Mouse (Mus musculus) megakaryocyte progenitor cell, adult 5-6 weeks (primary cell): ENCODE results near the gene Srprb. TPM values are rescaled to one million over a fixed set of nuclear protein-coding genes. Genes with fewer than 3 reads are reported as not detected.
A peak's percentile ranks its signal among the peaks of the same experiment; 100 is the strongest.

Experiments used
- ATAC-seq: replicated peaks from 2 replicates; pipeline ENCODE4 v1.8.0; 2016; ENCODE audit warnings: mild to moderate bottlenecking, moderate TSS enrichment, inconsistent platforms; ENCODE audit not compliant: poor library complexity
- total RNA-seq, 2 experiments: library from RNA; stranded (forward) in 1 of 2; stranded (reverse) in 1 of 2; fragments of 157-497, 149-512 nt in 1 of 2; fragments of 200-1000 nt in 1 of 2; gene quantifications; 2 replicates each; pipeline versions ENCODE4 v1.2.3 to v1.2.4; 2015 to 2017

Gene Srprb
- 21.2 and 25.4 TPM in 2 replicates for total RNA-seq (2015)
- 19.3 and 23.8 TPM in 2 replicates for total RNA-seq (2017)

DNA sequence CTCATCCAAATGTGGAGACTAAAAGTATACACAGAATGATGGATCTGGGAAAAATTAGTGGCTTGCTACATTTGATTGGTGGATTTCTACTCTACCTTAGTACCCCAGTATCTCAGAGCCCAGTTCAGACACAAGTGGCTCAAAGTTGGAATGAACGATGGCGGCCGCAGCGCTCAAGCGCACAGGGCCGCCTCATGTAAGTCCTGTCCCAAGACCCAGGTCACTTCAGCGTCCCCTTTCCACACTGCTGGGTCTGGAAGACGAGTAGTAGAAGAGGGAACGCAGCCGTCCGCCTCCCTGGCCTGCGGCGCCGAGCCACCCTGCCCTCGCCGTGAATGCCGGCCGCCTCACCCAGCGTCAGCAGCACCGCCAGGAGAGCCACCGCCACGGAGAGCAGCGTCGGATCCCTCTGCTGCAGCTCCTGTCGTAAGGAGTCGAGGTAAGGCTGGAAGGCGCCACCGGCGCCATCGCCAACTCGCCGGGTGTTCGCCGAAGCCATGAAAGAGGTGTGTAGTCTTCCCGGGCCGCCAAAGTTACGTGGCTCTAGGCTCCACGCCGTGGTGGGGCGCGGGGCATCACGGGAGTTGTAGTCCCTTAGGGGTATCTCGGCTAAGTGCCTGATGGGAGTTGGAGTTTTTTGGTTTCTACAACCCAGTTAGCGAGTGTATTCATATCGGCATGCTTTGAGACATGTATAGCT, at the start of gene Srprb:
Srprb (minus strand) TSS at position 577 of the 700 bp plus-strand sequence.
- peak; percentile 100 for ATAC-seq

DNA sequence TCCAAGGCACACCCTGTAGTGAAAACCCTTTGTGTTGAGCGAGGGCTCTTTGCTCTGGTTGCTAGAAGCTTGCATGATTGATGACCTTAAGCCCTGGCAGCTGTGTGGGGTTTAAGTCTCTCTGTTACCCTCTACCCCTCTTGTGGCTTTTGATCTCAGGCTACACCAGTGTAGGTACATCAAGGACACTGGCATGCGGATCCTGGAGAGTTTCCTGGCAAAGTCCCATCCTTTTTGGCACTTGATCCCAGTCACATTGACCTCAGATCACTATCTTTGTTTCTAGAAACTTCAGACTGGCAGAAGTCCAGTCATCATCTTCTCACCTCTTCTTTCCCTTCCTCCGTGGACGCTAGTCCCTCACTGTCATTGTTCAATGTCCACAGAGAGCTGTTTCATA, 46.7 kb upstream of the Srprb start:
- ATAC-seq: no peak

DNA sequence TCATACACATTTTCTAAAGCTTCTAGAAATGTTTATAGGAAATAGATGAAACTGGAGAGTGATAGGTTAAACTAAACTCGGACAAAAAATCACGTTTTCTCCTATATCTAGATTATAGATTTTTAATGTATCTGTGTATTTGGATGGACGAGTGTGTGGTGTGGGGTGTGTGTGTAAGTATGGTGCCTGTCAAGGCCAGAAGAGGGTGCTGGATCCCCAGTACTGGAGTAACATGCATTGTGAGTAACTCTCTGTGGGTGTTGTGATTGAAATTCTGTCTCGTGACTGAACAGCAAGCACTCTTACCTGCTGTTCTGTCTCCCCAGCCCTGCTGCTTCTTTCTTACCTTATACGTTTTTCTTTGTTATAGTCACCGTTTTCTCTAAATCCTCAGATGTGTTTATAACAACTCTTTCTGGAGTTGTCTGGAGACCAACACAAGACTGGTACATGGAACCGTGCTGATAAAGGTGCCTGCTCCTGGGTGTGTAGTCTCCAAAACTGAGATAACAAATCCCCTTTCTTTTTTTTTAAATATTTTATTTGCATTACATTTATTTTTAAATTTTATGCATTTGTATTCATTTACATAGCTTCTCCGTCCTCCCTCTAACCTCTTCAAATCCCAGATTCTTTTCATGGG, 44.7 kb upstream of the Srprb start:
- peak; percentile 91 for ATAC-seq

DNA sequence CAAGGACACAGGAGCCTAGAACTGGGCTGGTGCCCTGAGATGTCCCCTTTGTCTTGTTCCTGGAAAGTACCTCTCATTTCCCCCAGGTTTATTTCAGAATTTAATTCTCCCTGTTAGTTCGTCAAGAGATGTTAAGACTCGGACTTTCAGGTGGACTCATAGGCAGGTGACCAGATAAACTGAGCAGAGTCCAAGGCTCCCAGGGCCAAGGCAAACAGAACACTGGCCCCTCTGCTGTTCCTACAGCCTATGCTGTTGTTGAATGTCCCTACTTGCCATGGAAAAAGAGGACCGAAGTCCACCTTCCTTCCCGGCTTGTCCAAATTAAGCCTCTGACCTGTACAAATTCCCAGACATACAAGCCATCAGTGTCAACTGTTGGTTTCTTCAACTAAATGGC, 41.7 kb upstream of the Srprb start:
- ATAC-seq: no peak

DNA sequence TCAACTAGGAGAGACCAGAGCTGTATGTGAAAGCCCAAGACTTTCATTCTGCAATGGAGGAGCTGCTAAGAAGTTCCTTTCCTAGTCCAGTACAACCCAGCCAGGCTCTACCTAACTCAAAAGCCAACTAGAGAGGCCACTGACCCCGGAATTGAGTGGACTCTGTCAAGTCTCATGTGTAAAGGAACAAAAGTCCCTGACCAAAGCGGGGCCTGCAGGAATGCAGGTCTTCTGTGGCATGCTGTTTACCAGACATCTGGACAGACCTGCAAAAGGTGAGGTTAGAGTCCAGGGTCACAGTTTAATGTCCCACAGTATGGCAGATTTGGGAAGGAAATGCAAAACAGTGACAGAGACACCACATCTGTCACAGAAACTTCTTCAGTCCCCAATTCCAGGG, 39.3 kb upstream of the Srprb start:
- ATAC-seq: no peak

DNA sequence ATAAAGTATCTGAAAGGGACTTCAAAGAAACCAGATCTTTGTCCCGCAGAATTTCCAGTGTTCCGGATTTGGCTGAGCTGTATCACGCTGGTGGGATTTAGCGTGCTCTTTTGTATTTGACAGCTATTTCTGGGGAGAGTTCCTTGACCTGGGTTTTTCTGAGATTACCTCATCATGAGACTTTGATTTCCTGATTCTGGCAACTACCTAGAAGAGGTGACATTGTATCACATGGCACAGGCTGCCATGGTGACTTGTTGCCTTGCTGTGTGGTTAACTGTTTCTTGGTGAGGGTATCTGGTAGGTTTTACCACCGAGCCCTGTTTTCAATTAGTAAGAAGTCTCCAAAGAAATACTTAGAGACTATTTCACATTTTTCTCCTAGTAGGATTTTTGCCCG, 37.5 kb upstream of the Srprb start:
- no peak for ATAC-seq

DNA sequence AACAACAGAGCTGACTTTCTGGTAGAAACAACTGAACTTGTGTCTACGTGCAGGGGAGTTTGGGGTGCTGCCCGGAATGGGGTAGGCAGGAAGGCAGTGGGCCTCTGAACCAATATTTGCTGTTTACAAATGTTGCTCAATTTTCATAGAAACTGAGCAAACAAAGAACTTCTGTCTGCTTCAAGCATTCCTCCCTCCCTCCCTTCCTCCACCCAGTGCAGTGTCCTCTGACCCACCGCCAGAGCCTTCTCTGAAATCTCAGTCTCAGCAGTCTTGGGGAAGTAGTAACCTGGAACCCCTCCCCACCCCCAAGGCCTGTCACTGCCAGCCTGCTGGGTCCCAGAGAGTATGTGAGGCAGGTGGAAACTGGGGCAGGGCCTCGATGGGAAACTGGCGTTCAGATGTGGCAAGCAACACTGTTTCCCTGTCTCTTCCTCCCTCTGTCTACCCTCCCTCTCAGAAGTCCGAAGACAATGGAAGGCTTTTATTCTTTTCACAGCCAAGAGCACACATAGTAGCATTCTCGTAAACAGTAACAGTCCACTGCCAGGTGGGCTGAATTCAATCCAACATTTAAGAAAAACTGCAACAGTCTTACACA, 32.7 kb upstream of the Srprb start:
- ATAC-seq: no peak

DNA sequence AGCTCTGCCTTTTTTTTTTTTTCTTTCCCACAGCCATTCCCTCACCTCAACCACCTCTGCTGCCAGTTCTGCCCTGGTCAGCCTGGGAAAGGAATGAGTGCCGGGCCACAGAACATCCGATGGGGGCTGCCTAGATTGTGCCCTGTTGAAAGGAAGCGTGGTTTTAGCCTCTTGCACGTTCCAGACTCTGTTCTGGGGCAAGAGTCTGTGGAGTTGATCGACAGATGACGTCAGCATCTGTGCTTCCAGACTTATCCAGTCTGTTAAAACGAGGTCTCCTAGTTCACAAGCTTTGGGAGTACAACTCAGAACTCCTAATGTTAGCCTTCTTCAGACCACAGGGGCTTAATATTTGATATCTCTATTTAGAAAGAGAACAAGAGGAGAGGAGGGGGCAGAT, 32.1 kb upstream of the Srprb start:
- ATAC-seq: no peak

DNA sequence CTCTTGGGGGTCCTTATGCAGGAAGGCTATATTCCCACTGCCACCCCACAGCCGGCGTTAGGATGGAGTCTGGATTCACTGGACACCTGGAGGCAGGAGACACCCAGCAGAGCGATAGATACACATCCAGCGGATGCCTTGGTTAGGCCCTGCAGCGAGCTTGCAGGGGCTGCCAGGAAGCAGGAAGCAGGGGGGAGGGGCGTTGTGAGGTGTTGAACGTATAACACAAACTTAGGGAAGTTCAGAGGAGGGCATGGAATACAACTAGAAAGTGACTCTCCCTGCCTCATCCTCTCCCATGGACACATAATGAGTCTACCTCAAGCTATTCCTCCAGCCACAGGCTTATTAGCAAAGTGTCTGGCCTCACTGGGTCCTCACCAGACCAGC, 31.1 kb upstream of the Srprb start:
- no peak for ATAC-seq

DNA sequence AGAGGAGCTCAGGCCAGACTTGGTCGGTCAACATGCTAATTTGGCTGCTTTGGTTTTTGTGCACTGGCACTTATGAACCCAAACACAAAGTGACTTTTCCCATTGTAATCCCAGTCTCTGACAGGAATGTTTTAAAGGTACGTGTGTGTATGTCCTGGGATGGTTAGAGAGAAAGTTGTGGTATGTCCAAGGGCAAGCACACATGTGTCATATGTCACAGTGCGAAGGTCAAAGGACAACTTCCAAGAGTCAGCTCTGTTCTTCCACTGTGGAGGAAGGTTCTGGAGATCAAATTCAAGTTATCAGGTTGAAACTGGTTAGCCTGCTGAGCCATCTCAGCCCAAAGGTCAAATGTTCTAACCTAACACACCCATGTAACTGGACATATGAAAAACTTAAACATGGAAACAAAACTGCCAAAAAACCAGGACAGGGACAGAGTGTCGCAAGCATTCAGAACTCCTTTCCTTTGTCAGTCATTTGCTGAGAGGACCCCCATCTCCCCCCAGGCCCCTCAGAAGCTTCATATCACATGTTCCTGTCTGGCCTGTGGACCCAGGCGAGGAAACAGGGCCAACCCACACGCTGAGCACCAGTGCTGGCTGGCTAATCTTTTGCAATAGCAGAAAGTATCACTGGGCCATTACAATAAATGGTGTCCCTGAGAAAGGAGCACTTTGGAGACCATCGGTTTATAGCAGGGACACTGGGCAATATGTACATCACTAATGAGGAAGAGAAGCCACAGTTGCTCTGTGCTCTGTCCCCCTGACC, 30.5 kb upstream of the Srprb start:
- no peak for ATAC-seq

DNA sequence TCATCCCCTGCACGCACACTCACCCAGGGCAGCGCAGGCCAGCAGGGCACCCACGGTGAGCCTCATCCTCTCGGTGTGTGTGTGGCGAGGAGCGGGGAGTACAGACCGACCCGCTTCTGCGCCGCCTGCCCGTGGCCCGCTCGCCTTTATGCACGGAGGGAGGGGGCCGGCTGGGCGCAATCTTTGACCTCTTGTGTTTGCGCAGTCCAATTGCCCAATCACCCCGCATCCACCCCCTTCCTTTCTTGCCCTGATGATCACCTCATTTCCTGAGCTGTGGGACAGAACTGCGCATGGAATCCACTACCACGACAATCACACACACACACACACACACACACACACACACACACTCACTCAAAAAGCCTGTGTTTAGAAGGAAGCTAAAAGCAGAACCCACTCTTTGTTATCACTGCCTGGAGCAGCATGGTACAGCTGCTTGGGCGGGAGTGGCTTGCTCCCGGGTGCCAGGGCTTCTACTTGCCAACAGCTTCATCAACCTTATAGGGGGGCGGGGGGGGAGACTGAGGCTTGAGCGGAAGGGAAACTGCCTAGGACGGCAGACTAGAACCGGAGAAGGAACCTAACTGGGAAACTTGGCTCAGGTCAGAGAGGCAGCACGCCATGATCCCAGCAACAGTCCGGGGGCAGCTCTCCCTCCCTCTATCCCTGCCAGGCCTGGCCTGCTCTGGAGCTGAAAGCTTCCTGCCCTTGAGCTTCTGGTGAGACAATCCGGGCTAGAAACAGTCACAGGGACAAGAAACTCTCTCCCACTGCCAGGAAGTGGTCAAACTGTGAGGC, 28.4 kb upstream of the Srprb start, which contains the start of the genes Gm20425 and Trf:
Gm20425 (minus strand) TSS at position 157 of the 801 bp plus-strand sequence.
Trf (minus strand) TSS at position 294 of the 801 bp plus-strand sequence.
- peak; percentile 75 for ATAC-seq

DNA sequence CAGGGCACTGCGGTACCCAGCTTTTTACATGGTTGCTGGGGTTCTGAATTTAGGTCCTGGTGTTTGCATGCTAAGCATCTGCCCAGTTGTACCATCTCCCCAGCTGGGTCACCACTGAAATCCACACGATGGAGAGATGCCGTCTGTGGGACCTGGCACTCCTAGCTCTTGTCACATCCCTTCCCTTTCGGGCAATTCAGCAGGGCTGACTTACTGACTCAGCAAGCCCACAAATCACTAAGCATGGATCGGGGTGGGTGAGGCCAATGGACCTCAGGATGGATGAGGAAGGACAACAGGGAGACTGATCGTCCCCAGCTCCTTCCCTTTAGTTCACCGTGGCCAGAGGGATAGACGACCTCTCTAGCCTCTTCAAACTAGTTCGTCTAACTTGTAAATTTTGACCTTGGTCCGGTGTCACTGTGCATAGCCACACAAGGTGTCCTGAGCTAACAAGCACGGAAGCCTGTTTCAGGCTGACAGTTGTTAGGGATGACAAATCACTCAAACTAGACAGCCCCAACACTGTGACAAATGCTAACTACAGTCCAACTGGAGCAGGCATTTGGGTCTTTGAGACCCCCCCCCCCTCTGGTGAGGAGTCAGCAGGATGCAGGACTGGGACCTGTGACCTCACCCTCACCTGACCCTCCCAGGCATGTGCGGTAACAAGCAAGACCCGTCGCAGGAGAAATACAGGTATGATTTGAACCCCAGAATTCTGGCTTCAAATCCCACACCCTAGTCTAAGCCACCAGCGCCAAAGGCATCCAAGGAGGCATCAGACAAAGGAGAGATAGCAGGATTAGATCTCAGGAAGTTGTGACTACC, 27.3 kb upstream of the Srprb start:
- no peak for ATAC-seq

DNA sequence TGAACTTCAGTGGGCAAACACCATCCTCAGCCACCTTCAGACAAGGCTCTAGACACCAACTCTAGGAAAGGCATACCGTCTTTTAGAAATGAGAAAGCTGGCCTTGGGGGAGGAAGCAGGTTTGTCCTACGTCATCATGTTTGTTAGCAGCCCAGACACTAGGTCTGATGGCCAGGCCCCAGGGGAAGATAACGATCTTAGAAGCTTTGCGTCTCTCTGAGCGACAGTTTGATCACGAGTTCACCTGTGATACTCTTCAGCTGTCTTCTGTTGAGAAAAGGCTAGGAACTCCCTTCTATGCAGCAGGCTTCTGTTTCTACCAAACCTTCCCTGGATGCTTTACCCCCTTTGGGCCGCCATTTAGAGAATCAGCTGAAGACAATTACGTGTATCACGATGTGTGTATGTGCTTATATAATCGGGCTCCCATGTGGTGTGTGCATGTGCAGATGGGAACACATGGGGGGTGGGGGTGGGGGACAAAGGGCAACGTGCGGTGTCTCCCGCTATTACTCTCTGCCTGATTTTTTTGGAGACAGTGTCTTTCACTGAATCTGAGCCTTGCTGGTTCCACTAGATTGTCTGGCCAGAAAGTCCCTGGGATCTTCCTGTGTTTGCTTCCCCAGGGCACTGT, 26.6 kb upstream of the Srprb start:
- no peak for ATAC-seq

DNA sequence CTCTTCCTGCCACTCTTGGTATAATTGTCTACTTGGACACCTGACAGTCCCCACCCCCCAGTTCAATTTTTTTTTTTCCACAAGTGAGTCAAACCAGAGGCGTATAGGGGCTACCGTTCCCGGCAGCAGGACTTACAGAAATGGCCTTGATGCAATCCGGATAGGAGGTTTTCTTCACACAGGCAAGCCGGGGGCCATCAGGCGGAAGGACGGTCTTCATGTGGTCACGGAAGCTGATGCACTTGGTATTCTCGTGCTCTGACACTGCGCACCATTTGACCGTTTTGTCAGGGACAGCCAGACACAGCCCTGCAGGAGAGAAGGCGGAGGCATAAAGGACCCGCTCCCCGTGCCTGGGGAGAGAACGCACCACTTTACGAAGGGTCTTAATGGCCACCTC, 25.8 kb upstream of the Srprb start:
- no peak for ATAC-seq

DNA sequence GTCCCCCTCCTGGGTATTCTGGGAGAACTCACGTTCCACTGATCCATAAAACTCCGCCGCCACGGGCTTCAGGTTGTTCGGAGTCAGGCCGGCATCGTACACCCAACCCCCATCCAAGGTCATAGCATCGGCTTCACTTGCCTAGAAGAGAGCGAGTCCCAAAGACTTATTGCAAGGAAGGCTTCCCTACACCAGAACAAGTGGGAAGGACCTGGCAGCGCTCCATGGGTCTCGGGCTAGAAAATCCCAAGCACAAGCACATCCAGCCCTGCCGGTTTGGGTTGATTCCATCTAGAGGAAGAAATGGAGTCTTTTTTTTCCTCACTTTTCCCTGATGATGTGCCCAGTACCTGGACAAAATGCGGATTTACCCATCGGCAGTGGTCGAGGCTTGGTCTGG, 24.9 kb upstream of the Srprb start:
- ATAC-seq: no peak

DNA sequence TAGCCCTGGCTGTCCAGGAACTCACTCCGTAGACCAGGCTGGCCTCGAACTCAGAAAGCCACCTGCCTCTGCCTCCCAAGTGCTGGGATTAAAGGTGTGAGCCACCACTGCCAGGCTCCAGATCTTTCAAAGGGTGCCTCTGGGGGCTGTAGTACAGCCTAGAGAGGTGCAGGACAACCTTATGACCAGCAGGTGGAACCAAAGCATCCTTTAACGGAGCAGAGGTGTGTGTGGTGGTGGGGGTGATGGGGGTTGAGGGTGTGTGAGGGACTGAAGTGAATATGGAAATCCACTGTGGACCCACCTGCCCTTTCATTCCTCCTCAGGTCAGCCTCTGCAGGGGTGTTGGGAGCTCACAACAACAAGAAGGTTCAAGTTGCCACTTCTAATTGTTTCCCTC, 23.5 kb upstream of the Srprb start:
- peak; percentile 72 for ATAC-seq

DNA sequence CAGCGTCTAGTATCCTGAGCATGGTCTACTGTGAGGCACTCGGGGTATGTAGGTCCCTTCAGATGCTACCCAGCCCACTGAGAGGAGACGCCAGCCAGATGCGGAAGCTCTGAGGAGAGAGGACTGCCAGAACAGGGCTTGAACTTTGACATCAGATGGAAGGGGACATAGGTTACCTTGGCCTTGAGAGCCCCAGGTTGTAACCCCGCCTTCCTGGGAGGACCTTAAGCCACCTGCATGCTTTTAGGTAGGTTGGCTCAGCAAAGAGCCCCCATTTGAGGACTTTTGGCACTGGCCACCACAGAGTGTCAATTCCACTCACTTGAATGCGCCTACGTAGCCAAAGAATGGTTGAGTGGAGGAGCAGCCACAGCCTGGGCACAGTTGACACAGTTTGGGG, 22.8 kb upstream of the Srprb start:
- ATAC-seq: no peak

DNA sequence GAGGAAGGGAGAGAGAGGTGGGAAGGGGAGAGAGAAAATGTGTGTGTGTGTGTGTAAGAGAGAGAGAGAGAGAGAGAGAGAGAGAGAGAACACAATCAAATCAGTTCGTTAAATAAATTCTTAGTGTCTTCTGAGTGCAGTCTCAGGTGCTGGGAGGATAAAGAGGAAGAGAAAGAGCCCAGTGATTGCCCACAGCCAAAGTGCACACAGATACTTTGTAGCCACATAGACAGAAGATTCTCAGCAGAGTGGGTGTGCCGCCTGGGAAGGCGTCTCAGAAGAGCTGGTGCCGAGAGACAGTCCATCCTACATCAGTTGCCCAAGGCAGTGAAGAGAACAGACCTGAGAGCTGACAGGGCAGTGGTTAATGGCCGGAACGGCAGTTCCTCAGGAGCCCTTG, 12.3 kb upstream of the Srprb start:
- ATAC-seq: no peak

DNA sequence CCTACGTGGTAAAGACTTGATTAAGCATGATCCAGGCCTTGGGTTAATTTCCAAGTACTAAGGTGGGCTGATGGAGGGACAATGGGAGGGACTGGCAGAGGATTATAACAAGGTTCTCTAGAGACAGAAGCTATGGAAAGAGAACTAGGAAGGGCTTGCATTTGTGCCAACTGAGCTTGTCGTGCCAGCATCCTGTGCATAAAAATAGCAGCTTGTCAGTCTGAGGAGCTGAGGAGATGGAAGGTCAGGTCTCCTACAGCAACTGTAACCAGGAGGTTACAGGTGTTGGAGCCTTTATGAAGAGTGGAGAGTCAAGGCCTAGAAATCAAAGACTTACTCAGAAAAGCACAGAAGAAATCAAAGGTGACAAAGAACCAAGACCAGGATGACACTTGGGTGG, 11.7 kb upstream of the Srprb start:
- ATAC-seq: no peak
